ENCODE assay signal across 8 mouse cellular contexts in the genomic region with DNA sequence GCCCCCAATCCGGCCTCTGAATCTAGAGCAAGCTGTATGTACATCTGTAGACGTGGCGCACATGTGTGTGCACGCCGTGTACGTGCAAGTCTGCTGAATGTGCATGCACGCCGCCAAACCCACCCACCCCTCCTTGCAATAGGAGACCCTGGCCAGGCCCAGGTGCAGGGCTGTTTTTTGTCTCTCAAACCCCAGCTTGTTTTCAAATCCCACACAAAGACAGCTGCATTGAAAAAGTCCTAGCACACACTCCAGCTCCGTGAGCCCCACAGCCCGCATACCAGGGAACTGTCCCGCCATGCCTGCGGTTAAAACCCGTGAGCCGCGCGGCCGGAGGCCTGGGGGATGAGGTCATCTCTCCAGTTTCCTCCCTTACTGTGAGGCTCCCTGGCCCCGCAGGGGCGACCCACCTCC. TPM values are rescaled to one million over a fixed set of nuclear protein-coding genes. Genes with fewer than 3 reads are reported as not detected.
DNase-seq lines count a peak whose midpoint lies in the region; ATAC-seq and TF ChIP-seq lines count a peak whose summit lies in the region.

No protein-coding gene starts in this region.

- H3K27ac ChIP-seq in lung, embryonic 14.5 days (ENCODE audit: low read depth), result peak overlapping the region; percentile 86
- H3K27ac ChIP-seq in heart, embryonic 10.5 days, result peak overlapping the region; percentile 90
- H3K27ac ChIP-seq in limb, embryonic 15.5 days, result peak overlapping the region; percentile 91
- H3K27ac ChIP-seq in stomach, embryonic 16.5 days (ENCODE audit: low read length), result peak overlapping the region; percentile 92
- no peak overlapping the region for H3K27ac ChIP-seq in cerebellum, adult 2 months (ENCODE audit: insufficient read depth, low read length)

- H3K27me3 ChIP-seq in lung, embryonic 14.5 days (ENCODE audit: insufficient read depth, low read length), result no peaks in the 10 kb centered on the region
- H3K27me3 ChIP-seq in heart, embryonic 10.5 days (ENCODE audit: insufficient read depth, poor library complexity, severe bottlenecking), result peaks cover 8% of the 10 kb centered on the region; the same call in 1 of the 2 replicates
- H3K27me3 ChIP-seq in limb, embryonic 15.5 days, result no peaks in the 10 kb centered on the region
- H3K27me3 ChIP-seq in stomach, embryonic 16.5 days (ENCODE audit: control insufficient read depth, insufficient read depth, low read length), result no peaks in the 10 kb centered on the region
- 0 out of 2 replicates have a peak, but pooled peaks cover 2% of the 10 kb centered on the region for H3K27me3 ChIP-seq in cerebellum, adult 2 months (ENCODE audit: control insufficient read depth, insufficient read depth, low read length)

- DNase-seq in lung, embryonic 14.5 days, result peak; percentile 75
- no peak for DNase-seq in lung, postnatal 25 days (ENCODE audit: low spot score)
- peak; percentile 54 for DNase-seq in adrenal gland, postnatal 14 days
- peak; percentile 84 for DNase-seq in heart, embryonic 10.5 days (ENCODE audit: low spot score)
- no peak for DNase-seq in cerebellum, adult 2 months

- peak; percentile 64 for ATAC-seq in lung, embryonic 14.5 days (ENCODE audit: insufficient read depth)
- peak; percentile 75 for ATAC-seq in limb, embryonic 15.5 days (ENCODE audit: insufficient number of reproducible peaks, low FRiP score, low TSS enrichment, low read depth)
- ATAC-seq in stomach, embryonic 16.5 days (ENCODE audit: insufficient read depth, low FRiP score), result peak; percentile 69; the same call in 1 of the 2 replicates
- ATAC-seq in megakaryocyte-erythroid progenitor cell, adult 5-6 weeks (replicated peaks; ENCODE audit: low FRiP score, low TSS enrichment, poor library complexity, severe bottlenecking), result no peak

- H3K4me3 ChIP-seq in lung, embryonic 14.5 days (ENCODE audit: low read depth, low read length), result no peak overlapping the region
- peak overlapping the region; percentile 47 for H3K4me3 ChIP-seq in heart, embryonic 10.5 days
- H3K4me3 ChIP-seq in limb, embryonic 15.5 days, result 0 out of 2 replicates have a peak overlapping the region, but pooled peaks have one; percentile 22
- H3K4me3 ChIP-seq in stomach, embryonic 16.5 days (replicated peaks; ENCODE audit: low read length), result no peak overlapping the region
- no peak overlapping the region for H3K4me3 ChIP-seq in cerebellum, adult 2 months (replicated peaks; ENCODE audit: insufficient read depth, low read depth, low read length)

- no peaks in the 10 kb centered on the region for H3K9me3 ChIP-seq in lung, embryonic 14.5 days (ENCODE audit: low read depth, low read length)
- no peaks in the 10 kb centered on the region for H3K9me3 ChIP-seq in heart, embryonic 10.5 days
- H3K9me3 ChIP-seq in limb, embryonic 15.5 days, result no peaks in the 10 kb centered on the region
- no peaks in the 10 kb centered on the region for H3K9me3 ChIP-seq in stomach, embryonic 16.5 days (replicated peaks; ENCODE audit: control insufficient read depth, low read length)

- WGBS in lung, embryonic 14.5 days, result 14% methylated on average over 19 of the region's 19 CpGs
- WGBS in heart, embryonic 10.5 days, result 20% methylated on average over 19 of the region's 19 CpGs
- 17% methylated on average over 19 of the region's 19 CpGs for WGBS in limb, embryonic 15.5 days
- 21% methylated on average over 19 of the region's 19 CpGs for WGBS in stomach, embryonic 16.5 days
- WGBS in cerebellum, adult 2 months, result 48% methylated on average over 19 of the region's 19 CpGs

- no peaks in the 10 kb centered on the region for H3K36me3 ChIP-seq in lung, embryonic 14.5 days (ENCODE audit: insufficient read depth)
- no peaks in the 10 kb centered on the region for H3K36me3 ChIP-seq in heart, embryonic 10.5 days
- no peaks in the 10 kb centered on the region for H3K36me3 ChIP-seq in limb, embryonic 15.5 days
- H3K36me3 ChIP-seq in stomach, embryonic 16.5 days (ENCODE audit: control insufficient read depth, insufficient read depth, low read length), result no peaks in the 10 kb centered on the region

- TF ChIP-seq POLR2A in cerebellum, adult 2 months (IDR thresholded peaks at IDR 0.05; ENCODE audit: borderline replicate concordance, insufficient read depth, low read length), result no peak

- H3K4me1 ChIP-seq in lung, embryonic 14.5 days (ENCODE audit: insufficient read depth), result peaks cover 17% of the 10 kb centered on the region; the same call in 1 of the 2 replicates
- peaks cover 39% of the 10 kb centered on the region for H3K4me1 ChIP-seq in heart, embryonic 10.5 days
- peaks cover 43% of the 10 kb centered on the region for H3K4me1 ChIP-seq in limb, embryonic 15.5 days
- H3K4me1 ChIP-seq in stomach, embryonic 16.5 days (ENCODE audit: control insufficient read depth, insufficient read depth, low read length), result peaks cover 35% of the 10 kb centered on the region
- no peaks in the 10 kb centered on the region for H3K4me1 ChIP-seq in cerebellum, adult 2 months (ENCODE audit: control insufficient read depth, insufficient read depth, low read length)

- peak overlapping the region; percentile 45 for H3K9ac ChIP-seq in lung, embryonic 14.5 days
- no peak overlapping the region for H3K9ac ChIP-seq in limb, embryonic 15.5 days
- peak overlapping the region; percentile 71 for H3K9ac ChIP-seq in stomach, embryonic 16.5 days (ENCODE audit: low read length)

- H3K4me2 ChIP-seq in lung, embryonic 14.5 days, result peak overlapping the region; percentile 54
- peak overlapping the region; percentile 54; the same call in 1 of the 2 replicates for H3K4me2 ChIP-seq in limb, embryonic 15.5 days
- peak overlapping the region; percentile 64 for H3K4me2 ChIP-seq in stomach, embryonic 16.5 days (ENCODE audit: low read depth, low read length)

- no peak for TF ChIP-seq CTCF in lung, embryonic 14.5 days (IDR thresholded peaks at IDR 0.05; ENCODE audit: low read depth)
- no peak for TF ChIP-seq CTCF in cerebellum, adult 2 months (IDR thresholded peaks at IDR 0.05; ENCODE audit: borderline replicate concordance, insufficient read depth, low read depth, low read length)

RNA-seq across cellular contexts. Expression of gene Kcnq1, which starts 48.3 kb away (rescaled TPM):
- 5.3 and 6.5 TPM in 2 replicates for polyA plus RNA-seq in lung, embryonic 14.5 days (2014; fragmentation: Nextera tagmentation; extraction: Ambion mirVana)
- total RNA-seq in adrenal gland, postnatal 14 days (2021), result 4.4 and 6.1 TPM in 2 replicates
- polyA plus RNA-seq in heart, embryonic 10.5 days (2016; fragmentation: Nextera tagmentation; extraction: Ambion mirVana), result 5.4 and 10.5 TPM in 2 replicates
- polyA plus RNA-seq in limb, embryonic 15.5 days (2015; fragmentation: Nextera tagmentation; extraction: Ambion mirVana), result 1.1 and 2.1 TPM in 2 replicates
- polyA plus RNA-seq in stomach, embryonic 16.5 days (2015; fragmentation: Nextera tagmentation; extraction: Ambion mirVana), result 10.0 and 10.1 TPM in 2 replicates
- 0.46 TPM in 1 of 2 replicates, not detected in the other for total RNA-seq in megakaryocyte-erythroid progenitor cell, adult 5-6 weeks (2014; fragmentation: Nextera tagmentation)
- total RNA-seq in megakaryocyte-erythroid progenitor cell, adult 5-6 weeks (2017), result not detected in 2 replicates
- polyA plus RNA-seq in cerebellum, adult 2 months (2012; rRNA removed), result 0.54 and 1.6 TPM in 2 replicates

Comparison
In these comparisons a context has a peak if more than half of its experiments do, and no peak if none do; other contexts are left out.
1. DNase-seq: peak in lung, embryonic 14.5 days (single experiment), adrenal gland, postnatal 14 days (single experiment) and heart, embryonic 10.5 days (single experiment); none in lung, postnatal 25 days (single experiment) and cerebellum, adult 2 months (0 of 2).
2. H3K4me3 ChIP-seq: peak in heart, embryonic 10.5 days (single experiment) and limb, embryonic 15.5 days (single experiment); none in lung, embryonic 14.5 days (single experiment), stomach, embryonic 16.5 days (single experiment) and cerebellum, adult 2 months (single experiment).
3. Peak in every context shown above with its lines, with median percentiles within 50 percentile points of each other: H3K4me2 ChIP-seq.